Mouse (Mus musculus) thymus, adult 2 months (tissue): ENCODE data around the gene Arrb2.

Source experiments
- CTCF ChIP-seq: fragments of 200-500 bp; IDR thresholded peaks from 2 replicates; pipeline ENCODE4 v1.5.1; 2012; ENCODE audit warnings: mild to moderate bottlenecking, control low read depth, low read length, moderate library complexity, borderline replicate concordance; ENCODE audit not compliant: control insufficient read depth, poor library complexity, insufficient read depth; ENCODE audit errors: extremely low read depth
- POLR2A ChIP-seq: fragments of 200-500 bp; IDR thresholded peaks from 2 replicates; pipeline ENCODE4 v1.6.1; 2012; ENCODE audit warnings: mild to moderate bottlenecking, low read length, control low read depth, moderate library complexity; ENCODE audit not compliant: control insufficient read depth, poor library complexity, insufficient read depth; ENCODE audit errors: extremely low read depth

DNA sequence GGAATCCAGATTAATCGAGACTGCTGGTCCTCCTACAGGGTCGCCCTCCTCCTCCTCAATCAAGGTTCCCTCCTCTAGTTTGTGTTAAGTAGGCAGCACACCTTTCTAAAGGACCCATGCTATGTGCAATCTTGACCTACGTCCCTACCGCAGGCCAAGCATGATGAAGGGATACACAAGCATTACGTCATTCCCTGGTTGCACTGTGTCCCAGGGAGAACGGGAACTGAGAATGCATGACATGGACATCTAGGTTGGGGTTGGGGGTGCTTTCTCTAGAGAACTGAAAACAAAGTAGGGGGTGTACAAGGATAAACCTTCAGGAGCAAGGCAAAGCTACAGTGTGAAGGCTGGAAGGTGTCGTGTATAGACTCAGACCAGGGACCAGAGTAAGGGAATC is 9.4 kb downstream of the Arrb2 start:
- TF ChIP-seq POLR2A (no peak), CTCF (no peak)
